Mouse (Mus musculus): Measurements from ENCODE around the gene Vegfc.

- TF ChIP-seq EP300 (IDR thresholded peaks at IDR 0.05) (no peak), CTCF (IDR thresholded peaks at IDR 0.05) (peak; percentile 58)
Measured at GRCm38 (mm10) chr8:54076791-54077270, 575 bp upstream of the Vegfc start.

All from lung, postnatal 0 days (tissue).